Mouse (Mus musculus): ENCODE measurements around the gene Srd5a1.

Gene Srd5a1

DNA sequence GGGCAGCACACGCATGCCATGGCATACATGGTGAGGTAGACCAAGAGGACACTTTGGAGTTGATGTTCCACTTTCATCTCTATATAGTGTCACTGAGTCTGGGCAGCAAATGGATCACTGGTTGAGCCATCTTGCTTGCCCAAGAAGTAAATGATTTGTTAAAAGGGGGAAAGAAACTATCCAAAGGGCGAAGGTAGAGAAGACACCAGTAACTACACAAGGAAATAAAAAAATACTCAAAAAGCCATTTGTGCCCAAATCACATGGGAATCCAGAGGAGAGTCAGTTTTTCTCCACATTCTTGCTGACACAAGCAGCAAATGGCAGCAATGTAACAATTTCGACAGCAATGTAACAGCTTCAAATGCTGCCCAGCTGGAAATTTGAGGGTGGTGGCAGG lies 38.6 kb downstream of the Srd5a1 start:
- 96% methylated on average over 3 of the region's 3 CpGs for WGBS

DNA sequence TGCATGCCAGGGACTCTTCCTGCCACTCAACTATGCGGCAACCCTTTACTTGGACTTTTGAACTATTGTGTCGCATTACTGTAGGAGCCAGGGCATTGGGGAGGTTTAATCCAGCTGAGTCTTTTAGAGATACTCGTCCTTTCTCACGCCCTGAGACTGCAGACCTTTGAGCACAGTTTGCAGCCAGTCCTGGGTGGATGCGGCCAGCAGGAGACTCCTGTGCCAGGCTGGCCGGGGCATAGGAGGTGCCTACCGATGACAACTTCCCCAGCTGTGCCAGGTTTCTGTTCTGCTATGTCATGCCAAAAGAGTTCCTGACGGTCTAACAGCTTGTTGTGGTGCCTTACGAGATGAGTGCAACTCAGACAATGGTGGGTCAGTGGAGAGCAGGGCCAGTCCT lies 42.0 kb downstream of the Srd5a1 start:
- 76% methylated on average over 9 of the region's 9 CpGs for WGBS

DNA sequence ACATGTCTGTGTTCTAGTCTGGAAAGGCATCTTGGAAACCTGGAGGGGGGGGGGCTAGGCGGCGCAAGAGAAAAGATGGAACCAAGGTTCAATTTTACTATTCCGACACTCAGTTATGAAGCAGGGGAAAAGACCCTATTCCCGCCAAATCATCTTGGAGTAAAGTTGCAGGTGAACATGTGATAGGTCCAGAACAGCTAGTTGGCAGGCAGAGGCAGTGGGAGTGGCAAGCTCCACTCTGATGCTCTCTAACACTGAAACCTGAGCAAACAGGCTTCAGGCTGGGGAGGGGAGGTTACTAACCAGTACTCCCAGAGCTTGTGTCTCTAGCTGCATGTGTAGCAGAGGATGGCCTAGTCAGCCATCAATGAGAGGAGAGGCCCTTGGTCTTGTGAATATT lies 45.8 kb downstream of the Srd5a1 start:
- WGBS = 96% methylated on average over 4 of the region's 4 CpGs

DNA sequence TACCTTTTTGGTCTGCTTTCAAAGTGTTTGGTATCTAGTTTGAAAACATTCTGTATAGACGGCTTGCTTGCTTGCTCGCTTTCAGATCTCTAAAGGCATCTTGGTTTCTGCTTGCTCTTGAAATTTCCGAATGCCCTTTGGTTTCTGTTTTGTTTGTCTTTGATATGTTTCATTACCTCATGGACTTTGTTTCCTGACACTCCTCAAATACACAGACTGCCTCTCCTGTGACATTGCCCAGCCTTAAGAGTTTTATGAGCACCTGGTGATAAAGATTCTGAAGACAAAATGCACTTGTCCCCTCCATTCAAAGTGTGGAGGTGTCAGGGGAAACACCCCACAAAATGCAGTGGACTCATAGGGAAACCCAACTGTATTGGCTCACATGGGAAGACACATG lies 47.3 kb downstream of the Srd5a1 start:
- 88% methylated on average over 3 of the region's 3 CpGs for WGBS

DNA sequence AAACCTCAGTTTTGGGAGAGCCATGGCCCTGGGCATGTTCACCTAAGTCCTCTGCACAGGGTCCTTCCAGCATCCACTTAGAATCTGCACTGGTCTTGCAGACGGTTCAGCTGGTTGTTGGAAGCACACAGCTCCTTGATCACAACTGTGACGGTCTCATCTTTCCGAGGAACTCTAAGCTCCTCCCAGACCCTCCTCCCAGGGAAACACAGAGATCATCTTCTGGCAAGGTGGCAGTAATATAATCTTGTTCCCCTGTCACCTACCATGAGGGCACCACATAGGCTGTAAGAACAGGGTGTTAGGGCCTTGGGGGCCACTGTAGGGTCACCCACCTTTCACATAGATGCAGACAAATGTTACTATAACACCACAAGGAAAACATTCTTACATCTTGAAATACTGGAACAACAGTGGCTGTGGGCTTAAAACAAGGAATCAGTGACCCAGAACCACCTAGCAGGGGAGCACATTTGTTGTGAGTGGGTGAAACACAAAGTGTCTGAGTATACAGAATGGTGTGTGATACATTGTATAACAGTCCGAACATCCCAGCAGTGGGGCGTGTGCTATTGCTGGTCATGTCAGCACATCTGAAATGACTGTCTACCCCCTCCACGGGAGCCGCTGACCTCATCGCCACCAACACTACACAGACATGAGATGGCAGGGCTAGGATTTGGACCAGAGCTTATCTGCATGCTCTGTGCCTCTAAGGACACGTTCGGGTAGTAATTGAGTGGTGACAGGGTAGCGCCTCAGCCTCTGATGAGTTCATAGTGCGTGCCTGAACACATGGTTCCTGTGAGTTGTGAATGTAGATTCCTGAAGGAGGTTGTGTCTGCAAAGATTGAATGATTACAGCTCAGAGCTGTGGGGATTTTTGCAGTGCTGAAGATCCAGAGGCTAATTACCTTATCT lies 48.3 kb downstream of the Srd5a1 start:
- 78% methylated on average over 12 of the region's 12 CpGs for WGBS

DNA sequence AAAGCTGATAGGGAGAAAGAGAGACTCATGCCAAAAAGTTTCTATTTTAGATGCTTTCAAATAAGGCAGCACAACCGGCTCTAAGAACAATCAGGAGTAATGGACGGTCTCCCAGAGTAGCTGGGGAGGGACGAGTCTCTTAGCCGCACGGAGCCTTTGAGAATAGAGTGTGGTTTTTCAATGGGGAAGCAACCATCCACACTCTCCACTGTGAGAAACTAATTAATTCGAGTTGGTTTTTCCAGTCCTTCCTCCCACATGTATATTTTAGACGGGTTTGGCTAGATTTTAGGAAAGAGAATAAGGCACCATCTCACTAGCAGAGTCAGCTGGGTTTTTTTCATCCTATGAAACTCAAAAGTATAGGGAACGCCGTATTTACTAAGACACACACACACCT lies 49.2 kb downstream of the Srd5a1 start:
- WGBS = 48% methylated on average over 9 of the region's 9 CpGs

DNA sequence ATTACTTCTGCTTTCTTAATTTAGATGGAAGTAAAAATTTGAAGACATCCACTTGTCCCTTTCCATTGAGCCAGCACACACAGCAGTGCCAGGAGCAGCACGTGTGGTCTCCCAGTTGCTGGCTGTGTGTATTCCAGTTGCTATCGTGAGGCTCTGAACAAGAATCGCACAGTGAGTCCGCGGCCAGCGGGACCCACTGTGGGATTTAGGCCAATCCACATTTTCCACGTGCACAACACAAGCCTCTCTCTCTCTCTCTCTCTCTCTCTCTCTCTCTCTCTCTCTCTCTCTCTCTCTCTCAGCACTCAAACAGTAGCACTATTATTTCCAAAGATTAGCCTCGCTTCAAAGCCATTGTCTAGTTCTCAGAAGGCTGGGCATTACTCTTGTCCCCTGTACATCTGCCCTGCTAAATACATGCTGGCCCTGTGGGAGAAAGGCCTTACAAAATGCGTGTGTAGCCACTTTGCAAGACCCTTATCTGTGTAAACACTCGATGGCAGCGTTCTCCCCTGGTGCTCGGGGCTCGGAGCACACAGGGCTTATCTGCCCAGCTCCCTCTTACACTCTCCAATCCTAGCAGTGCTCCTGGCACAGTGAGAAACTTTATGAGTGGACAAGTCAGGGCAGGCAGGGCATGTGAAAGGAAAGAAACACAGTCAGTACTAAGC lies 51.8 kb downstream of the Srd5a1 start:
- WGBS = 57% methylated on average over 13 of the region's 13 CpGs

DNA sequence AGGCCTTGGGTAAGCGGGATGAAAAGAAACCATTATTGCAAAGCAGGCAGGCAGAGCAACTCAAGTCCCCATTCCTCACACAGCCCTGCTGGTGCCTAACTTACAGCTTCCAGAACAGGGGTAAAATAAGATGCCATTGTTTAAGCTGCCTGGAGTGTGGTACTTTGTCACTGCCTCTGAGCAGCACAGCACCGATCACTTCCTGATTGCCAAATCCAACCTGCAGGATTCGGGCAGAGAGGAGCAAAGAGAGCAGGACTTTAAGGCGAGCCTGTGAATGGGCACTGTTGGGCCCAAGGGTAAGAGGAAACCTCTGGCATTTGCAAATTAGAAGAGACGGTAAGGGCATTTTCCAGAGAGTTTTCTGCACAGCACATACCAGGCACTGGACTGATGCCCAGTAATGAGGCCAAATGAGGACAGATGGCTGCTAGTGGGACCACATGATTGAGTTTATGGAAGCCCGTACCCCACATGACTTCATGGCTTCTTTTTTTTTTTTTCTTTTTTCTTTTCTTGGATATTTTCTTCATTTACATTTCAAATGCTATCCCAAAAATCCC lies 53.1 kb downstream of the Srd5a1 start:
- WGBS = 47% methylated on average over 6 of the region's 6 CpGs

DNA sequence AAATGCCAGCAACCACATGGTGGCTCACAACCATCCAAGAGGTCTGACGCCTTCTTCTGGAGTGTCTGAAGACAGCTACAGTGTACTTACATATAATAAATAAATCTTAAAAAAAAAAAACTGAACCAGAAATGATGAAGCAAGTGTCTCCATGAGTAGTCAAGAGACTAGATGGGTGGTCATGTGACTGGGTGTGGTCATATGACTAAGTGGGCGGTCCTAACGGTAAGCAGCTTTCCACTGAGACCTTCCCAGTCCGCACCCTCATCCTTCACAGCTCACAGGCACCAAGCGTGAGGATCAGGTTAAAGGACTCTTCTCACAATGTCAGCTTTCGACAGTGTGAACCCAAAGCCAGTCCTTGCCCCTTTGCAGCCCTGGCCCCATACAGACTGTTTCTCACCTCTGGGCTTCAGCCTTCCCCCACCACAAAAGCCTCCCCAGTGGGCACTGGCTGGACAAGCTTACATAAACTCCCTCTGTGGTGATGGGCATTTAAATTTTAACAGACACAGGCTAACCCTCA lies 55.2 kb downstream of the Srd5a1 start:
- 90% methylated on average over 6 of the region's 6 CpGs for WGBS

DNA sequence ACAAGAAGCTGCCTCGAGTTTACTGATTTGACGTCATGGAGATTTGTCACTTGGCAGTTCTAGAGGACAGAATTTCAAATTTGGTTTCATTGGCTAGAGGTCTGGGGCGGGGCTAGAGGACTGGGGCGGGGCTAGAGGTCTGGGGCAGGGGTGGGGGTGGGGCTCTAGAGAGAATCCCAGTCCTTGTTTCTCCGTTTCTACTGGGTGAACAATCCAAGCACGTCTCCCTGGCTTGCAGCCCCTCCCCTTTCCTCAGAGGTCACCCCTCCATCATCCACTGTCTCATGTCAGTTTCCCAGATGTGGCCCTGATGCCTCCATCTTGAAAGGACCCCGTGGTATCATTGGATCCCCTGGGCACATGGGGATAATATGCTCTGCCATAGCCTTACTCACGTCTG lies 56.2 kb downstream of the Srd5a1 start:
- WGBS = 25% methylated on average over 8 of the region's 8 CpGs

DNA sequence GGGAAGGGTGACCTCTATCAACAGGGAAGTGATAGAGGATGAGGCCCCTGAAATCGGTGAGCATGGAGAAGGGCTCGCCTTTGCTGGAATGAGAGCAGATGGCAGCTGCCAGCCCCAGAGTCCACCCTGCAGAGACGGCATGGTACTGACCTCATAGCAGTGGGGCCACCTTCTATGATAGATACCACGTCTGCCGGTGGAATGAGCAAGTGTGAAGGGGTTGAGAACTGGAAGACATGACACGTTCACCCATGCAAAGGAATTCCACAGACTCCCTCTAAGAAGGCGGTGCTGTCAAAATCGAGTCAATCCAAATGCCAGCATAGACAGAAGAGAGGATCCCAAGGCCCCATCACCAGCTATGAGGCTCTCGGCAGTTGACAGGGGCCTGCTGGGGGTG lies 57.0 kb downstream of the Srd5a1 start:
- WGBS = 80% methylated on average over 9 of the region's 9 CpGs

DNA sequence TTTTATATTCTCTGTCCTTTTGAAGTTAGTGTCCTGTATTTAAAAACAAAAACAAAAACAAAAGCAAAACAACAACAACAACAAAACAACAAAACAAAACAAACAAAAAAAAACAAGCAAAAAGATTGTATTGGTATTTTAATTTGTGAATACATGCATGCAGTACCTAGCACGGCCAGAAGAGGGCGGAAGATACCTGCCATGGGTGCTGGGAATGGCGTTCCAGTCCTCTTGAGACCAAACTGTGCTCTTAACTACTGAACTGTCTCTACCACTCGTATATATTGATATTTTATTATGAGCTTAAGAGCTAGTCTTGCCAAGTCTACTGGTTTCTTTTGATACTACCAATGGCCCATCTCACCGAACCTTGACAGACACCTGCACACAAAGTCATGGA lies 58.2 kb downstream of the Srd5a1 start:
- WGBS = 19% methylated on average over 5 of the region's 5 CpGs

DNA sequence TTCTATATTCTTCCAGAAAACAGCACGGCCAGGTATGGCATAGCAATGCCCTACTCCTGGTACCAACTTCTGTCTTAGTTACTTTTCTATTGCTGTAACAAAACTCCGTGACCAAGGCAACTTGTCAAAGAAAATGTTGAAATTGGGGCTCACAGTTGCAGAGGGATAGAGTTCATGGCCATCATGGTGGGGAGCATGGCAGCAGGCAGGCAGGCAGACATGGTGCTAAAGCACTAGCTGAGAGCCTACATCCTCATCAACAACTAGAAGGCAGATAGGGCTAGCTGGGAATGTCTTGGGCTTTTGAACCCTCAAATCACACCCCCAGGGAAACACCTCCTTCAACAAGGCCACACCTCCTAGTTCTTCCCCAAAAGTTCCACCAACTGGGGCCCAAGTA lies 60.4 kb downstream of the Srd5a1 start:
- 95% methylated on average over 2 of the region's 2 CpGs for WGBS

DNA sequence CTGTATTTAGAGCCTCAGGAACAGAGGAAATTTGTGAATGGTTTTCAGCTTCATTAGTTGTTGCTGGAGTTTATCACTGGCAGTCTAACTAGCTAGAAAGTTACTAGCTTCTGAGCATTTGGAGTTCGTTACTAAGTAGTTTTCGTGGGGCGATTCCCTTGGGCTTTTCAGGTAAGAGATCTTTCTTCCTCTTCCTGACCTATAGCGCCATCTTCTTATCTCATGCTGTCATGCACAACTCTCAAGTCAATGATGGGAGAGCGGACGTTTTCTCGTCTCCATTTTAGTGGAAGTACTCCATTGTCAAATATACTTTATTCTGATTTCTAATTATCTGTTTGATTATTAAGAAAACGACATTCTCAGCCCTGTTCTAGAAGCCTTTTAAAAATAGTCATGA lies 61.3 kb downstream of the Srd5a1 start:
- 58% methylated on average over 8 of the region's 8 CpGs for WGBS

DNA sequence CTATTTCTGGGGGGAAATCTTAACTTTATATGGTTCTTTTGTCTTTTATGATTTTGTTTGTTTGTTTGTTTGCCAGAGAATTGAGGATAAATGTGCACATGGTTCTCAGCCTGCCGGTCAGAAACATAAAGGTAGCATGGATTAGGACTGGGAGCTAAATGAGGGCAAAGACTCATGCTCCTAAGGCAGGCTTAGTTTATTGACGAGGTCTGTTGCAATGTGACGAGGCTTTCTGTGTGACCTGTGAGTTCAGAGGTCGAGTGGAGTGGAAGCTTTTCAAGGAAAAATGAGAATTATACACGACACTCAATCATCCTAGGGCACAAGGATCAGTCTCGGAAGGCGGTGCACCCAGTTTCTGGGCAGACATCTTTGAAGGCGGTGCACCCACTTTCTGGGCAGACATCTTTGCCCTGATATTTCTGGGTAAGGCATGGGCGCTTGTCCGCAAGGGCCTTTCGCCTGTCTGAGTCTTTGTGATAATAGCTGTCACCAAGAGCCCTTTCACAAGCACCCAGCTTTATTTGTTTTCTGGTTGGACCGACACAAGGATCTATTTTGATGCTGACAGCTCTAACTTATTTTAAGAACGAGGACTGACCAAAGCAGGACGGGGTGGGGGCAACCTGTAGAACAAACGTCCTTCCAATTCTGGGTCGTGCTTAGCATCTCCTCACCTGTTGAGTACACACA lies 63.6 kb downstream of the Srd5a1 start:
- WGBS = 79% methylated on average over 16 of the region's 16 CpGs

DNA sequence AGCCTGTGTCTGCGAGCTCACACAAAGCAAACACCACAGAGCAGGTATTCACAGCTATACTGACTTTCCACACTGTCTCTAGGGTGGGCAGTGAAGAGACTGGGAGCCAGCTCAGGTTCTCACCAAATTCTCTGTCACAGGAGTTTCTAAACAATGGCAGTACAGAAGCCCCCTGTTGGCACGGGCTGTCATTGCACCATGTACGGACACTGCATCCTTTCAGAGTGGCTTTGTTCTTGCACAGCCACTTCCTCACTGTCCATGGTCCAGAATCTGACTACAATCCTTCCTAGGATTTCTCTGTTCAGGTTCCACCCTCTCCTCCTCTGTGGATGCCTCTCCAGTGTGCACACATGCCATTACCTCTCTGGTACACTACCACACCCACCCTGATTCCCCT lies 66.2 kb downstream of the Srd5a1 start:
- WGBS = 46% methylated on average over 3 of the region's 3 CpGs

DNA sequence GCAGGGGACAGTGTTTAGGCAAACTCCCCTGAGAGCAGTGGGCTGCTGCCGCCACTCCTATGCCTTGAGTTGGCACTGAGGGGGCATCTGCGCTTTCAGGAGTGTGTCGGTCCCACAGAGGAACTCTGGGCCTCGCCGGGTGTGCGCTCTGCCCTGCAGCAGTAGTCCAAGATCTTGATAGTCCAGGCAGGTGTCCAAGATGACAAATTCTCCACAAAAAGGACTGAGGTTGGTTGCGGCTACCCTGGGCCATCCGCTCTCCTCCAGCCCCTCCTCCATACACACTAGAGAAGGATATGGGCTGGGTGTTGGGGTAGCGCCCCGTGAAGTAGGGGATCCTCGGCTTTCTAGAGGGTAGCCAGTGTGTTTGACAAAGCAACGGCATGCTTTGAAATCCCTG lies 67.6 kb downstream of the Srd5a1 start:
- 65% methylated on average over 12 of the region's 12 CpGs for WGBS

DNA sequence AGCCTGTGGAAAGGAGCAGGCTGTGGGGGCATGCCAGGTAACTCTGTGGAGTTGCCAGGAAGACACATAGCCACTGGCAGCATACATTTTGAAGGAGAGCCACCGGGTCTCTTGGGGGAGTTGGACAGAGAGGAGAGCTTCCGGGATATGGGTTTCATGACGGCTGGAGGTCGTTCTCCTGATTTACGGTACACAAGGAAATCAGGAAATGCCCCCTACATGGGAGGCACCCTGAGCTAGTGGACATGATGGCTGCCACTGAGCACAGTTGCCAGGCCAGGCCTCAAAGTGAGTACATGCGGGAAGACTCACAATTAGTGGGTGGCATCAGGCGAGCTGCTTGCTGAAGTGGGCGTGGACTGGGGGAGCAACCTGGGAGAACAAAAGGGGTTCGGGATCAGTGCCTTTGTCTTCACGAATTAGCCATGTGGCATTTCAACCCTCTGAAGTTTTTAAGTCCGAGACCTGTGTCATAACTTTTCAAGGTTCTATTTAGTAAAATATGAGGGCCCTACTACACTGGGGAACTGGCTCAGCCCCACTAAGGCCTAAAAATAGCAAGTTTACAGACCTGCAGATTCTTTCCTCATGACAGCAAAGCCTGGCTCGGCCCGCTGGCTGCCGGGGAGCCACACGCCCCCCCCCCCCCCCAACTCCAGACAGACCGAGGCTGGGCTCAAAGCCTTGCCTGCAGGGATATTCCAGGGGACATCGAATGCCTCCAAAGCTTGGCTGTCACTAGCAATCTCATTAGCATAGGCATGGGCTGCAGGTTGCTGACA lies 68.5 kb downstream of the Srd5a1 start:
- 50% methylated on average over 17 of the region's 17 CpGs for WGBS

DNA sequence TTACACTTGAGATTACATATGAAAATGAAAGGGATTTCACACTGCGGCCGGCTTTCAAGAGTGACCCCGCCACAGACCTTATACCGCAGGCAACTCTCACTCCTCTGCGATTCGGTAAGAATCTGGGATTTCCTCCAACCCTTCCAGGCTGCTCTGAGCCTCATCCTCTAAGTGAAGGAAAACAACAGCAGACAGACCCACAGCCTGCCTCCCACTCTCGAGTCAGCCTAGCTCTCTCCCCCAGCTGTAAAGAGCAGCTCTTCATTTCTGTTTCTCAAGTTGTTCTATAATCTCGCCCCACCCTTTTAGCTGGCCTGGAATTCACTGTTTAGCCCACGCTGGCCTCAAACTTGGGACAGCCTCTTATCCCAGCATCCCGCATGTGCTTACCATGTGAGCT lies 69.5 kb downstream of the Srd5a1 start:
- WGBS = 39% methylated on average over 10 of the region's 10 CpGs

DNA sequence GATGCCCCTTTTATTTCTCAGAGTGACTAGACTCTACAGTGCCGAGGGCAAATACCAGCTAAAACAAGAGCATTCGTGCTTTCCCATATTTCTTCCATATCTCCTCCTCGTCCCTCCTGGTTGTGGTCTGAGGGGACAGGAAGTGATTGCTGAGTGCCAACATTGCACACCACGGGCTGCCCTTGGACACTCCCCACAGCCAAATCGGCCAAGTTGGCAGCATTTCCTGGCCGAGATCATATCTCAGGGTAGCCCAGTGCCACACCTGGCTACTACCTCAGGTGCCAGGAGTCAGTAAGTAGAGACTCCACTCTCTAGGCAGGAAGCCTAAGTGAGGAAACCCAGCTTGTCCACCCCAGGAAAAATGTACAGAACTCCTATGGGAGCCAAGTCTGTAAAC lies 70.0 kb downstream of the Srd5a1 start:
- WGBS = 66% methylated on average over 6 of the region's 6 CpGs

DNA sequence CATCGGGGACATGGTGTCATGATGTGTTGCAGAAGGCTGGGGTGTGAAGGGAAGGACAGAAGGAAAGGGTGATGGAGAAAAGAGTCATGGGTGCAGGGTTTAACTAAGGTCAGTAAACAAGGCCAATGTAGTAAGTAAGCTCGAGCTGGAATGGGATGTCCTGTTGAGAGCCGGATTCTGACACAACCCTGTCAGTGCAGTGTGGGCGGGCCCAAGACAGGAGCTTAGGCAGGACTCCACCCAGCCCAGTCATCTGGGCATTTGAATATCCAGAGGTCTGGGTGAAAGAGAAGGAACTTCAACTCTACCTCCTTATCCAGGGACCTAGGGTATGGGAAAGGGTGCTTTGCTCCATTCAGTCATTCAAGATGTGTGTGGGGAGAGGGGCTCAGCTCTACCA lies 72.9 kb downstream of the Srd5a1 start:
- WGBS = 41% methylated on average over 4 of the region's 4 CpGs

All from cerebral cortex, adult 2 months (tissue).